8 mouse cellular contexts compared by ENCODE assay signal in the genomic region with DNA sequence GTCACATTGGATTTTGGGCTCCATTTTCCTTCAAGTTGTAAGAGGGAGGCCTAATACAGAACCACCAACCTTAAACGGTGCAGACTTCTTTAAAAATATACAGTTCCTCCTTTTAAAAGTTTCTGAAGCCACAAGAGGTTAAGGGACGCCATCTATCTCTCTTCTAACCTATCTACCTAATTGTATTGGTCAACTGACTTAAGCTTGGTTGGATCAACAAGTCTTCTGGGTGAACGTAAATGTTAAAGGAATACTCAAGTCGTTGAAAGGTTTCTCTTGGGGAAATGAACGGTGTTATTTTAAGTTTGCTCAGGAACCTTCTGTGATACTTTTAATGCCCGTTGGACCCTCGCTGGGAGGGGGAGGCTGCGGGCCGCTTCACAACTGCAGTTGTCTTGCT. TPM values are rescaled to one million over a fixed set of nuclear protein-coding genes. Genes with fewer than 3 reads are reported as not detected.
DNase-seq lines count a peak whose midpoint lies in the region; ATAC-seq and TF ChIP-seq lines count a peak whose summit lies in the region.

No protein-coding gene starts in this region.

- H3K27me3 ChIP-seq in cerebellum, adult 2 months (ENCODE audit: control insufficient read depth, insufficient read depth, low read length) = no peaks in the 10 kb centered on the region
- H3K27me3 ChIP-seq in megakaryocyte, embryonic 14.5 days (replicated peaks) = no peaks in the 10 kb centered on the region
- H3K27me3 ChIP-seq in limb, embryonic 15.5 days = no peaks in the 10 kb centered on the region
- no peaks in the 10 kb centered on the region for H3K27me3 ChIP-seq in stomach, postnatal 0 days (ENCODE audit: control insufficient read depth, insufficient read depth, low read length)

- peak overlapping the region; percentile 98 for H3K4me3 ChIP-seq in cerebellum, adult 2 months (replicated peaks; ENCODE audit: insufficient read depth, low read depth, low read length)
- peak overlapping the region; percentile 95 for H3K4me3 ChIP-seq in megakaryocyte, embryonic 14.5 days (replicated peaks)
- peak overlapping the region; percentile 73 for H3K4me3 ChIP-seq in limb, embryonic 15.5 days
- peak overlapping the region; percentile 68 for H3K4me3 ChIP-seq in stomach, postnatal 0 days (ENCODE audit: low read depth, low read length)

- no peak overlapping the region for H3K27ac ChIP-seq in cerebellum, adult 2 months (ENCODE audit: insufficient read depth, low read length)
- no peak overlapping the region for H3K27ac ChIP-seq in limb, embryonic 15.5 days
- no peak overlapping the region for H3K27ac ChIP-seq in stomach, postnatal 0 days (replicated peaks)

- peaks cover 21% of the 10 kb centered on the region for H3K36me3 ChIP-seq in megakaryocyte, embryonic 14.5 days (replicated peaks; ENCODE audit: low read length)
- no peaks in the 10 kb centered on the region for H3K36me3 ChIP-seq in limb, embryonic 15.5 days
- H3K36me3 ChIP-seq in stomach, postnatal 0 days (ENCODE audit: control insufficient read depth, insufficient read depth, low read length) = no peaks in the 10 kb centered on the region

- no peak for TF ChIP-seq EP300 in stomach, postnatal 0 days (optimal IDR thresholded peaks at IDR 0.05)

- no peak overlapping the region for H3K9ac ChIP-seq in limb, embryonic 15.5 days
- no peak overlapping the region for H3K9ac ChIP-seq in stomach, postnatal 0 days (ENCODE audit: low read length)

- ATAC-seq in megakaryocyte, adult 5-6 weeks (ENCODE audit: poor library complexity, severe bottlenecking) = no peak
- ATAC-seq in limb, embryonic 15.5 days (ENCODE audit: insufficient number of reproducible peaks, low FRiP score, low TSS enrichment, low read depth) = no peak
- no peak for ATAC-seq in stomach, postnatal 0 days (ENCODE audit: low FRiP score, low TSS enrichment)

- WGBS in cerebellum, adult 2 months = 9% methylated on average over 9 of the region's 9 CpGs
- 15% methylated on average over 9 of the region's 9 CpGs for WGBS in limb, embryonic 15.5 days
- 20% methylated on average over 9 of the region's 9 CpGs for WGBS in stomach, postnatal 0 days

- H3K9me3 ChIP-seq in megakaryocyte, embryonic 14.5 days = no peaks in the 10 kb centered on the region
- no peaks in the 10 kb centered on the region for H3K9me3 ChIP-seq in limb, embryonic 15.5 days
- H3K9me3 ChIP-seq in stomach, postnatal 0 days (ENCODE audit: control insufficient read depth, low read length) = no peaks in the 10 kb centered on the region

- H3K4me1 ChIP-seq in cerebellum, adult 2 months (ENCODE audit: control insufficient read depth, insufficient read depth, low read length) = peaks cover 3% of the 10 kb centered on the region; the same call in 1 of the 2 replicates
- peaks cover 69% of the 10 kb centered on the region for H3K4me1 ChIP-seq in megakaryocyte, embryonic 14.5 days
- H3K4me1 ChIP-seq in limb, embryonic 15.5 days = peaks cover 10% of the 10 kb centered on the region; the same call in 1 of the 2 replicates
- H3K4me1 ChIP-seq in stomach, postnatal 0 days (replicated peaks; ENCODE audit: control insufficient read depth, insufficient read depth) = no peaks in the 10 kb centered on the region

- peak in 1 of 2 experiments; percentile 19 for DNase-seq in cerebellum, adult 2 months
- no peak for DNase-seq in cerebellum, adult 11 months
- no peak for DNase-seq in stomach, postnatal 0 days (ENCODE audit: low spot score)
- no peak for DNase-seq in cerebellum, postnatal 14 days
- no peak for DNase-seq in frontal cortex, adult 2 months (ENCODE audit: extremely low spot score in 1 of 2, low spot score in 1 of 2)

- TF ChIP-seq POLR2A in cerebellum, adult 2 months (IDR thresholded peaks at IDR 0.05; ENCODE audit: borderline replicate concordance, insufficient read depth, low read length) = no peak

- H3K4me2 ChIP-seq in limb, embryonic 15.5 days = peak overlapping the region; percentile 94
- H3K4me2 ChIP-seq in stomach, postnatal 0 days (replicated peaks; ENCODE audit: low read depth) = peak overlapping the region; percentile 97

- no peak for TF ChIP-seq CTCF in cerebellum, adult 2 months (IDR thresholded peaks at IDR 0.05; ENCODE audit: borderline replicate concordance, insufficient read depth, low read depth, low read length)
- TF ChIP-seq CTCF in stomach, postnatal 0 days (IDR thresholded peaks at IDR 0.05; ENCODE audit: low read depth) = no peak

RNA-seq across cellular contexts. Expression of gene Ogfrl1, which starts 15.5 kb away (rescaled TPM):
- 71.0 and 76.7 TPM in 2 replicates for polyA plus RNA-seq in cerebellum, adult 2 months (2012; rRNA removed)
- polyA plus RNA-seq in megakaryocyte, embryonic 14.5 days (2012; ENCODE audit: insufficient read depth, low replicate concordance) = 20.8 and 22.0 TPM in 2 replicates
- total RNA-seq in megakaryocyte, adult 5-6 weeks (2015) = 99.3 and 102 TPM in 2 replicates
- 58.4 and 73.8 TPM in 2 replicates for total RNA-seq in megakaryocyte, adult 5-6 weeks (2017)
- polyA plus RNA-seq in limb, embryonic 15.5 days (2015; fragmentation: Nextera tagmentation; extraction: Ambion mirVana) = 6.4 and 9.4 TPM in 2 replicates
- 4.4 and 6.2 TPM in 2 replicates for polyA plus RNA-seq in stomach, postnatal 0 days (2015; fragmentation: Nextera tagmentation; extraction: Ambion mirVana)
- polyA plus RNA-seq in frontal cortex, adult 2 months (2012; rRNA removed) = 53.4 and 59.0 TPM in 2 replicates
